Mouse (Mus musculus): ENCODE measurements at regions not wholly inside any gene's neighbourhood (a gene's known extent, or its start where the extent isn't known, plus 50 kb on each side); places are given as distances from the start of the nearest gene placed in this dataset.

DNA sequence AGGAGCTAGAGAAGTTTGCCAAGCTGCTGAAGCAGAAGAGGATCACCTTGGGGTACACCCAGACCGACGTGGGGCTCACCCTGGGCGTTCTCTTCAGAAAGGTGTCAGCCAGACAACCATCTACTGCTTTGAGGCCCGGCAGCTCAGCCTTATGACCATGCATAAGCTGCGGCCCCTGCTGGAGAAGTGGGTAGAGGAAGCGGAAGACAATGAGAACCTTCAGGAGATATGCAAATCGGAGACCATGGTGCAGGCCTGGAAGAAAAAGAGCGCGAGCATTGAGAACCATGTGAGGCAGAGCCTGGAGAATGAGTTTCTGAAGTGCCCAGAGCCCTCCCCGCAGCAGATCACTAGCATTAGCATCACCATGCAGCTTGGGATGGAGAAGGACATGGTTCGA is 98.1 kb upstream of the Elovl6 start:
- no peak for TF ChIP-seq CTCF (IDR thresholded peaks at IDR 0.05; ENCODE audit: low read depth)
- TF ChIP-seq EP300 (IDR thresholded peaks at IDR 0.05; ENCODE audit: low read depth) = no peak
